Mouse (Mus musculus) liver, embryonic 16.5 days (tissue): Measurements from ENCODE around the gene Acss1. TPM values are rescaled to one million over a fixed set of nuclear protein-coding genes. Genes with fewer than 3 reads are reported as not detected.

Experiments
- ATAC-seq: fragments of 200-750 bp; cut with Nextera tagmentation; 2 replicates; pipeline ENCODE4 v1.8.0; 2017; ENCODE audit warnings: low read depth, mild to moderate bottlenecking, moderate number of reproducible peaks, moderate library complexity
- H3K27ac ChIP-seq: fragments of 300-500 bp; sonication (generic); 2 replicates; pipeline ENCODE4 v1.5.1; 2014; ENCODE audit warnings: mild to moderate bottlenecking, low read length
- H3K27me3 ChIP-seq: fragments of 300-500 bp; sonication (generic); 2 replicates; pipeline ENCODE4 v1.6.1; 2014; ENCODE audit warnings: low read depth, low read length, mixed read lengths; ENCODE audit not compliant: control insufficient read depth, insufficient read depth
- H3K36me3 ChIP-seq: fragments of 300-500 bp; sonication (generic); 2 replicates; pipeline ENCODE4 v1.6.1; 2014; ENCODE audit warnings: mild to moderate bottlenecking; ENCODE audit not compliant: control insufficient read depth, insufficient read depth
- H3K4me1 ChIP-seq: fragments of 300-500 bp; sonication (generic); 2 replicates; pipeline ENCODE4 v1.6.1; 2014; ENCODE audit warnings: low read depth, low read length, mixed read lengths; ENCODE audit not compliant: control insufficient read depth
- H3K4me2 ChIP-seq: fragments of 300-500 bp; sonication (generic); 2 replicates; pipeline ENCODE4 v1.6.1; 2014; ENCODE audit warnings: low read depth, low read length, mixed read lengths
- H3K4me3 ChIP-seq: fragments of 300-500 bp; sonication (generic); 2 replicates; pipeline ENCODE4 v1.5.1; 2014; ENCODE audit warnings: low read depth, mild to moderate bottlenecking, low read length
- H3K9ac ChIP-seq: fragments of 300-500 bp; sonication (generic); 2 replicates; pipeline ENCODE4 v1.6.1; 2014; ENCODE audit warnings: low read depth, low read length
- H3K9me3 ChIP-seq: fragments of 300-500 bp; sonication (generic); replicated peaks from 2 replicates; pipeline ENCODE4 v1.6.1; 2016; ENCODE audit warnings: low read length; ENCODE audit not compliant: control insufficient read depth
- WGBS: fragments of 180-500 bp; shearing (Covaris S2); extraction: QIAGEN DNeasy Blood & Tissue Kit; methylation state at CpG from one replicate; pipeline ENCODE4 v1.1.7; 2014; ENCODE audit not compliant: insufficient replicate concordance; 5-methylcytosine and 5-hydroxymethylcytosine counted together
- polyA plus RNA-seq: library from polyadenylated mRNA; unstranded; fragments of >200 nt; fragmentation: Nextera tagmentation; extraction: Ambion mirVana; gene quantifications from 2 replicates; pipeline ENCODE4 v1.2.1, GENCODE M21; 2015

Acss1 gene
- polyA plus RNA-seq, 1 experiment from 2014 or later, result 56.3 TPM

DNA sequence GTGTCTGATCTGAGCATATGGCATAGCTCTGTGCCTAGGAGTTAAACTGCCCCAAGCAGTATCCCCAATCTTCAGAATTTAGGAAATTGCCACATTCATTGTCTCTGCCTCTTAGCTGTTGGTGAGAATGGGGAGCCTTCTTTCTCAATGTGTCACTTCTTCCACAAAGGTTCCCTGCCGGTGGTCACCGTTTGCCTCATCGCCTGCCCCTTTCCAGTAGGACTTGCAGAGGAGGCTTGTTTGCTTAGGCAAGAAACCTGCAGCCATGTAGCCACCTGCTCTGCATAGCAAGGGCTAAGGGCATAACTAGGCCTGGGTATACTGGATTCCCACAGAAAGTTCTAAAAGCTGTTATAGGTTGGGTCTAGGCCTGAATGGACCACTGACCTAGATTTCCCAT lies 95.8 kb downstream of the Acss1 start:
- H3K9me3 ChIP-seq, result no peaks in the 10 kb centered on the region
- no peaks in the 10 kb centered on the region for H3K36me3 ChIP-seq
- no peak for ATAC-seq
- no peak overlapping the region for H3K4me2 ChIP-seq
- no peak overlapping the region for H3K27ac ChIP-seq
- H3K9ac ChIP-seq, result no peak overlapping the region
- H3K27me3 ChIP-seq, result no peaks in the 10 kb centered on the region
- 68% methylated on average over 3 of the region's 3 CpGs for WGBS
- no peaks in the 10 kb centered on the region; the same call in 1 of the 2 replicates for H3K4me1 ChIP-seq
- no peak overlapping the region for H3K4me3 ChIP-seq

DNA sequence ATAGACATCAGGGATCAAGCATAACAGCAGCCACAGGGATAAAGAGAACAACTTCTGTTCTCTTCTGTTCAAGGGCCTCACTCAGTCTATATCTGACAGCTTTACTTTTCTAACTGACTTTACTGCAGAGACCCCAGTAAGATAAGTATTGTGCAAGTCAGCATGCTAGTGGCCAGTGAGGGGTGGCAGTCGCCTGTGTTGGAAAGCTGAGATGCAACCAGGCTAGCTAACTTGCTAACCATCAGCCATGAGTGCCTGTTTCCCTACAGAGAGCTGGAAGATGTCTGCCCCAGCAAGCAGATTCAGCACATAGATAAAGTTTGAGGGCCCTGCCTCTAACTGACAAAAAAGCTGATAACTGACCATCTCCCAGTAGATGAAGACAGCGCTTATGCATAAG lies 97.5 kb downstream of the Acss1 start:
- no peak for ATAC-seq
- 30% methylated on average over 2 of the region's 2 CpGs for WGBS
- H3K9ac ChIP-seq, result no peak overlapping the region

DNA sequence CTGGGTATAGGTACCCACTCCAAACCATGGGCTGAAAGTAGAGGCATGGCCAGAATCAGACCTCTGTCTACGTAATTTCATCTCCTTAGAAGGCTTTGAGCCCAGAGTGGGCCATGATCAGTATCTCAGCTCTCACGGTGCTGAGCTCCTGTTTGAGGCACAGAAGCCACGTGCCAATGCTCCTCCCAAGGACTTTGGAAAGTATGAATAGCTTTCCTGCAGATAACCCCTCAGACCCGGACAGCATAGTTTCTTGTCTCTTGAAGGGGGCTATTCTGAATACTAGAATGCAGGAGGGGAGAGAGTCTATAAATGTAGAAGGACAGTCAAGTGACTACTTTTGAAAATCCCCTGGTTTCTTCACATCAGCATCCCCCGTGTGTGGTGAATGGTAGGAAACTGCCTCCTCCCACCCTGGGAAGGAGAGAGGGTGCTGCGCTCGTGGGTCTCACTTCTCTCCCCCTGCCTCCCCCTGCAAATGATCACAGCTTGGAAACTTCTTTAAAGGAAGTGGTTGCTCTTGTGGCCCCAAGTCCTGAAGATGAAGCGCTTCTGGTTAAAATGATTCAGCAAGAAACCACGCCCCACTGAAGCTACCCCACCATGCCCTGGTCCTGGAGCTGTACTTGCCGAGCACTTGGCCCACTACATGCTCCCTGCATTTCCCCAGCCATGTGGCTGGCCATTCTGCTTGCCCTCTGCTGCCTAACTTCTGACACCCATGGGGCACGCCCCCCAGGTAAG lies 98.3 kb downstream of the Acss1 start, which contains the start of gene Cst7:
TSS of gene Cst7 (plus strand) at position 569 of the 744 bp plus-strand sequence.
- no peaks in the 10 kb centered on the region; the same call in 1 of the 2 replicates for H3K4me1 ChIP-seq
- H3K9me3 ChIP-seq, result no peaks in the 10 kb centered on the region
- 20% methylated on average over 11 of the region's 11 CpGs for WGBS
- no peaks in the 10 kb centered on the region for H3K36me3 ChIP-seq
- H3K27me3 ChIP-seq, result no peaks in the 10 kb centered on the region
- no peak within 1 kb of the TSS for H3K27ac ChIP-seq
- ATAC-seq, result peak; percentile 22
- H3K9ac ChIP-seq, result no peak within 1 kb of the TSS
- no peak within 1 kb of the TSS for H3K4me3 ChIP-seq
- H3K4me2 ChIP-seq, result no peak within 1 kb of the TSS; the same call in 1 of the 2 replicates

More for the DNA sequence above, 97.5 kb downstream of the Acss1 start:
- Histone ChIP-seq H3K4me1 (no peaks in the 10 kb centered on the region; the same call in 1 of the 2 replicates), H3K4me3 (no peak overlapping the region), H3K27ac (no peak overlapping the region), H3K9me3 (no peaks in the 10 kb centered on the region), H3K27me3 (no peaks in the 10 kb centered on the region), H3K36me3 (no peaks in the 10 kb centered on the region), H3K4me2 (no peak overlapping the region)

Other genes with a start within 250 kb of the Acss1 start
- 0.93 and 1.4 TPM in 2 replicates for gene Zfp442, start 217.0 kb downstream of the Acss1 start, polyA plus RNA-seq
- not detected in 2 replicates for gene Zfp345, start 183.4 kb downstream of the Acss1 start, polyA plus RNA-seq
- gene Cst7, start 98.1 kb downstream of the Acss1 start, polyA plus RNA-seq, result 7.6 and 8.3 TPM in 2 replicates
- 27.2 and 29.2 TPM in 2 replicates for gene Apmap, start 59.9 kb downstream of the Acss1 start, polyA plus RNA-seq
- not detected in 2 replicates for gene Vsx1, start 20.9 kb upstream of the Acss1 start, polyA plus RNA-seq
- 11.0 and 12.2 TPM in 2 replicates for gene Entpd6, start 80.5 kb upstream of the Acss1 start, polyA plus RNA-seq
- gene Pygb, start 118.2 kb upstream of the Acss1 start, polyA plus RNA-seq, result 29.5 and 31.3 TPM in 2 replicates
- 18.3 and 19.0 TPM in 2 replicates for gene Abhd12, start 236.2 kb upstream of the Acss1 start, polyA plus RNA-seq
- 24.4 and 29.1 TPM in 2 replicates for gene Gins1, start 236.9 kb upstream of the Acss1 start, polyA plus RNA-seq